Mouse (Mus musculus): ENCODE results near the gene Cdk13.

The Cdk13 gene

DNA sequence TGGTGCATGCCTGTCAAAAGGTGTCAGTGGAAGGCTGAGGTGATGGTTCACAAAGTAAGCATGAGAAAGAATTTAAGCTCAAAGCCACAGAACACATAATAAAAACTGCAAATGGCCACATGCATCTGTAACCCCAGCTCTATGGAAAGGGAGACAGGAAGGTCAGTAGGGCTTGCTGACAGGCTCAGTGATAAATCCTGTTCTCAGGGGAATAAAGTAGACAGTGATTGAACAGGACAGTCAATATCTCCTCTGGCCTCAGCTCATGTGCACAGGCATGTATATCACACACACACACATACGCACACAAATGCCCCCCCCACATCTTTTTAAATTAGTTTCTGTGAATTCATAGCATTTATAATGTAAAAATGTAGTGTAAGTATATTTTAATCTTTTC, 42.5 kb downstream of the Cdk13 start:
- DNase-seq (ENCODE audit: low spot score in 2 of 2): no peak

DNA sequence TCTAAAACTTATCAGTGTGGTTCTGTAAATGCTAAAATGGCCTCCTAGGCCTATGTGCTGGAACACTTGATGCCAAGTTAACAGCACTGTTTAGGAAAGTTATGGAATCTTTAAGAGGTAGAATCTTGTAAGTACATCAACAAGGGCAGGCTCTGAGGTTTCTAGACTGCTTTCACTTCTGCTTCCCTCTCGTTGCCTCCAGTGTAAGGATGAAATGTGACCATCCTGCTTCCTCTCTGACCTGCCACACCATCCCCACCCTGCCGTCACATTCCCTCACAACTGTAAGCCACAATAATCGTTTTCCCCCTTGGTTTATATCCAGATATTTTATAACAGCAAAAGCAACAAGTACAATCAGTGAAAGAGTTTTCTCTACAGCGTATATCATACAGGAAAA, 49.9 kb downstream of the Cdk13 start:
- no peak for DNase-seq (ENCODE audit: low spot score in 2 of 2)

DNA sequence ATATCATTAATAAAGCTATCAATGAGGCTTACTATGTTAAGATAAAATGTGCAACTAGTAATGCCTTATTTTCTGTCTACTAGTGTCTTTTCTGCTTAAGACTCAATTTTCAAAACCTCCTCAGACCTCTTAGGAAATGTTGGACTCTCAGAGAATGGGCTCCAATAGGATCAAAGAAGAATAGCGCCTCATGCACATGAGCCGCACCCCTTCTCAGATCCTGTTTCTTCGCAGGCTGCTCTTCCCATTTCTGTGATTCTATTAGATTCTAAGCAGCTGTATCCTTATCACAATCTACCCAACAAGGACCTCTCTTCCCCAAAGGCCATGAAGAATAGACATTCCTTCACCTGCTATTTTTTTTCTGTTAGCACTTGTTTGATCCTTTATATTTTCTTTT, 76.1 kb downstream of the Cdk13 start:
- DNase-seq (ENCODE audit: low spot score in 2 of 2): no peak

DNA sequence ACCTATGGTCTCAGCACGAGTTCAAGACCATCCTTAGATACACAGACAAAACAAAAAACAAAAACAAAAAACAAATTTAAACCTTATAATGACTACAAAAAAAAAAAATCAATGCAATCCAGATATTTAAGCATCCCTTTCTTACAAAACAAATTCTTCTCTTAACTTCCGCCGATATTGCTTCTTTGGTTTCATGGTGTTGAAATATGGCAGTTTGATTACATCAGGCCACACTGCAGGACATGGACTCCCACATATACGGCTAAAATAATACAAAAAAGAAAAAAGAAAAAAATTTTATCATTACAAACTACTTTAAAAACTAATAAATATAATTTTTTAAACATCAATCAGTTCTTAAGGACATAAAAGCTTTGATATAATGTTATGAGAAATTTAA, 77.0 kb downstream of the Cdk13 start:
- no peak for DNase-seq (ENCODE audit: low spot score in 2 of 2)

DNA sequence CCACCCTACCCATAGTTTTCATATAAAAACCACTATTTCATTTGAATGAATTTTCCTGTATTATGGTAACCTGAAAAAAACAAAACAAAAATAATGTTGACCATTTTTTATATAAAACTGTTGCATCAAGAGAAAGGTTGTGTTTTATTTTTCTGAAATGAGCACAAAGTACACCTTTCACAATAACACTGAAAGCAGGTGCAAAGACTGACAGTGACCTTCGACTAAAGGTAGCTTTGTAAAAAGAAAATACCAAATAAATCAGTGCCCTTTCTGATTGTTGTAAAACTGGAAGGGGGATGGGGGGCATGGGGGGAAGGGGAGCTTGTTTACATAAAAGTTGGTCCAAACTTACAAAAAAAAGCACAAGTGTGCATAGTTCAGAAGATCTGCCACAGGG, 87.5 kb downstream of the Cdk13 start:
- no peak for DNase-seq (ENCODE audit: low spot score in 2 of 2)

DNA sequence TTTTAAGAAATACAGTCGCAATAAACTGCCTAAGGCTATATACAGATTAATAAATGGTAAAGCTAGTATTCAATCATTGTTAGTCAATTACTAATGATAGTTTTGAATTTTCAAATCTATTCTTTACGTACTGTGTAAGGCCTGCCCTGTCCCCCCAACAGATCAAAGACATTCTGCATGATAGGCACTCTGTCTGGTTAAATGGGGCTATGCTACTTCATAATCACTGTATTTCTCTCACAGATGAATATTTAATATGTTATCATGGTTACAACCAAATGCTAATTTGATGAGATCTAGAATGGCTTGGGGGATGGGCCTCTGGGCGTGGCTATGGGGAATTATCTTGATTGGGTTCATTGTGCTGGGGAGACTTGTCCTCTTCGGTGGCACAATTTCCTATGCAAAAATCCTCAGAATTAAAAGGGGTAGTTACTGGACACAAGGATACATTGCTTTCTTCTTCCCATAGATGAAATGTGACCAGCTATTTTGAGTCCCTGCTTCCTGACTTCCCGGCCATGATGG, 96.0 kb downstream of the Cdk13 start:
- DNase-seq (ENCODE audit: low spot score in 2 of 2): no peak

DNA sequence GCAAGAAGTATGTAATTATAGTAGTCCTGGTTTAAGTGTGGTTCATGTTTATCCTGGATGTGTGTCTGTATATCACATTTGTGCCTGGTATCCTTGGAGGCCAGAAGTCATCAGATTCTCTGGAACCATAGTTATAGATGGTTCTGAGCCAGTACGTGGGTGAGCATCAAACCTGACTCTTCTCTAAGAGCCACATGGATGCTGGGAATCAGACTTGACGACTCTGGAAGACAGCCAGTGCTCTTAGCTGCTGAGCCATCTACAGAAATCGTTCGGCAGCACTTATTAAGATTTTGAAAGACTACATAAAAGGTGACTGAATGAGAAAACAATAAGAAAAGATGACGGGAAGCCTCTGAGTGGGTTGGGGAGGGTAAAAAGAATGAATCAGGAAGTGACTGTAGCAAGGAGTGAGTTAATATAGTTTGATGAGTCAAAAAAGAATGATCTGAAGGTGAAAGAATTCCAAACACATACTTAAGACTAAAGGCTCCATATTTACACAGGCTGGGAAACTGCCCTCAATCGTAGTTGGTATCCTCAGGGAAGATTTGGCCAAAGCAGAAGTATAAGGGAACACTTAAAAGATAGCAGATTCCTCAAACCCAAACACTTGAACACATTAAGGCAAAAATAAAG, 99.6 kb downstream of the Cdk13 start:
- no peak for DNase-seq (ENCODE audit: low spot score in 2 of 2)

DNA sequence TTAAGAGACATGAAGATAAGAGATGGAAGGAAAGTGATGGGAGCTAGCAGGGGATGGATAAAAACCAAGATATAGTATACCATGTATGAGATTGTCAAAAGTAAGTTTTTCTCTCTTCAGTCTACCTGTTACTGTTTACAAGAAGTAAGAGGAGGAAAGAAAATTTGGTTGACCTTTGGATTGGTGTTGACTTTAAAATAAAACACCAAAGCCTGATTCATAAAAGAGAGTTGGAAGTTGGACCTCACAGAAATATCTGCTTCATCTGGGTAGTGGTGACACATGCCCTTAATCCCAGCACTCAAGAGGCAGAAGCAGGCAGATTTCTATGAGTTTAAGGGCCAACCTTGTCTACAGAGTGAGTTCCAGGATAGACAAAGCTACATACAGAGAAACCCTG, 102.6 kb downstream of the Cdk13 start:
- DNase-seq (ENCODE audit: low spot score in 2 of 2): no peak

DNA sequence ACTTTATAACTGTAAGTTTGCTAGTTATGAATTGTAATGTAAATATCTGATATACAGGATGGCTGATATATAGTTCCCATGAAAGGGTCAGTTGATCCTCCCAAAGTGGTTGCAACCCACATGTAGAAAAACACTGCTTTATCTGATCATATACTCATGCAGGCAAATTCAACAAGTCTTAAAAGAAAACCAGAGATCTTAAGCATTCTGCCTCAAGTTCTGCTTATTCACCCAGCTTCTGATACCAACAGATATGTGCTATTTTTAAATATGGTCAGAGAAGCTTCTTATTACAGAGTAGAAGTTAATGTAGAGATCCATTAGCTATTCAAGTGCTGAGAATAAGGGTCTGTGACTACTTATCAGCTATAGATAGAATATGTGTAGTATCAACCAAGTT, 103.6 kb downstream of the Cdk13 start:
- no peak for DNase-seq (ENCODE audit: low spot score in 2 of 2)

DNA sequence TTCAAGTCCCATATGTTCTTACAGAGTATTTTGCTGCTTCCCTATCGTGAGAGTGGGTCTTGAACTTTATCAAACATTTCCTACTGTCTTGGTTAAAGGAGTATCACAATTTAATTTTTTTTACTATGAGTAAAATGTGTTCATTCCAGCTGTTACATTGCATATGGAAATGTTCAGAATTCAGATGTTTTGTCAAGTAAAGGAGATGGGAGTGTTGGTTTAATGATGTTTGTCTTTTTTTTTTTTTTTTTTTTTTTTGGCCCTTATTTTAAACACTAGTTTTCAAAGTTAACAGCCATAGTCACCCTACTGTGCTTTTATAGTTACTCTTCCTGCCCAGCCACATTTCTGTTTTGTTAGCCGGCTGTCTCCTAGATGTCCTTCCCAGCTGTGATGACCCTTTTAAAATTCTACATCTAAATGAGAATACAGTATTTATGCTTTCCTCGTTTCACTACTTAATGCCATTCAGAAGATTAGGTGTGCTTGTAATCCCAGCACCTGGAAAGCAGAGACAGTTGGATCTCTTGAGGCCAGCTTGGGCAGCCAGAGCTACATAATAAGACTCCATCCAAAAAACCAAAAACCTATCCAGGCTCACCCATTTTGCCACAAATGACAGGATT, 104.7 kb downstream of the Cdk13 start:
- DNase-seq (ENCODE audit: low spot score in 2 of 2): no peak

DNA sequence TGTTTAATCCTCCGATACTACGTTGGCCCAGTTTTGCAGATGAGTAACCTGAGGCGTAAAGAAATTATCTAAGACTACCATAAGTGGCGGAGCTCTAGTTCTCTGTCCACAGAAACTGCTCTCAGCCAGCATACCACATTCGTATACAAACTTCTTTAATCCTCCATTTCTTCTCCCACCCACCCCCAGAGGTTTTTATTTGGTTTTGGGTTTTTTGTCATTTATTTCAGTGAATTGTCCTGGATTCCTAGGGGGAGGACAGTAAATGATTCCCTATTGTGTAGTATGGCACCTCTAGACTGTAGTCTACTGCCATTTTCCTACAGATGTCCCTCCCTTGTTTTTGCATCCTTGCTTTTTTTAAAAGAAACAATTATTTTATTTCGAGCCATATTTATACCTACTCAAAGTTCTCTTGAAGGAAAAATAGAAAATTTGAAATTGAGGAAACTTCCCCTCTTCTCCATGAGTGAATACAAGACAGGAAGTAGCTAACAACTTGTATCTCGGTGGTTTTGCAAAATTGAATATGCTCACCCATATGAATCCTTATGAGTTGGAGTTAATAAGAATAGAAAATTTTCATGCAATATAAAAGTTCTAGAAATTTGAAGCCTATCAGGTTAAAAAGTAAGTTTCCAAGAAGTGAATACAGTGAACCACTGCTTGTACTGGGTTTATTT, 108.9 kb downstream of the Cdk13 start:
- no peak for DNase-seq (ENCODE audit: low spot score in 2 of 2)

DNA sequence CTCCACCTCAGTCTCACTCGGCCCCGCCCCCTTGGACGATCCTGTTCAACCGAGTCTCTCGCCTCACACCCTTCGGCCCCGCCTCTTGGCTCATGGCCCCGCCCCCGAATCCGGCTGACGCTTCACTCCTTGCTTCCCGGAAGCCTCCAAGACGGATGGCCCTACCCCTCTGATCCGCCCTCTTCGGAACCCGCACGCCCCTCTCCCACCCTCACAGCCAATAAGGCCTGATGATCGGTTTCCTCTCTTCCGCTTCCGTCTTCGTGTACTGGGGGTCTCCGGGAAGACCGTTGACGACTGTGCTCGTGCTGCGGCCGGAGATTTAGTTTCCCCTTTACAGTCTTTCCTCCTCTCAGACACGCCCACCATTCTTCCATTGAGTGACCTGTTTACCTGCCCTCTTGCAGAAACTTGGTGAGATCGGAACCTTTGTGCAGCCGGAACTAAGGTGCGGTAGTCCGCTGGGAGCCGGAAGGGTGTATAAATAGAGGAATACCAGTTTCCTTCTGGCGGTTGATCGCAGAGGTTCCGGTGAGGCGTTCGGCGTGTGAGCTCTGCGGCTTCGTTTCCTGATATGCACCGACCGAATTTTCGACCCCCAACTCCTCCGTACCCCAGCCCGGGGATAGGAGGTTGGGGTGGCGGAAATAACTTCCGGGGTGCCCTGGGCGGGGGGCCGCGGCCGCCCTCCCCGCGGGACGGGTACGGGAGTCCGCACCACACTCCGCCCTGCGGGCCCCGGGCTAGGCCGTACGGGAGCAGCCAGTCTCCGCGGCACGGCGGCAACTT, 109.8 kb downstream of the Cdk13 start, which contains the start of the genes Mplkip and Sugct:
TSS of gene Mplkip (plus strand) at position 282 of the 789 bp plus-strand sequence.
TSS of gene Sugct (minus strand) at position 643 of the 789 bp plus-strand sequence.
- DNase-seq (ENCODE audit: low spot score in 2 of 2): peak; percentile 100

DNA sequence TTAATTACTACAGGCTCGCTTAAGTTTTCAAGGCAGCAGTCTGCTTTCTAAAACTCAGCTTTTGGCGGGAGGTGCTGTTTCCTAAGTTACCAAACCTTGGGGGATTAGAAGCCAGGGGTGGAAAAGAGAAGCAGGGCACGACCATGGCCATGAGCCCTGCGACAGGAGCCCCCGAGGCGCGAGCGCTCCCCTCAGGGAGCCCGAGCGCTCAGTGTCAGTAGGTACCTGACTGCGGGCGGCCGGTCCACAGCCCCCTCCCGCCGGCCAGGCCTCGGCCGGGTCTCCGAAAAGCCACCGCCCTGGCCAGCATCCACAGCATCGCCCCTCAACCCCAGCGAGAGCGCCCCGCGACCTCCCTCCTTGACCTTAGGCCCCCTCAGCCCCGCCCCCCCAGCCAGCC, 110.5 kb downstream of the Cdk13 start:
- DNase-seq (ENCODE audit: low spot score in 2 of 2): no peak

DNA sequence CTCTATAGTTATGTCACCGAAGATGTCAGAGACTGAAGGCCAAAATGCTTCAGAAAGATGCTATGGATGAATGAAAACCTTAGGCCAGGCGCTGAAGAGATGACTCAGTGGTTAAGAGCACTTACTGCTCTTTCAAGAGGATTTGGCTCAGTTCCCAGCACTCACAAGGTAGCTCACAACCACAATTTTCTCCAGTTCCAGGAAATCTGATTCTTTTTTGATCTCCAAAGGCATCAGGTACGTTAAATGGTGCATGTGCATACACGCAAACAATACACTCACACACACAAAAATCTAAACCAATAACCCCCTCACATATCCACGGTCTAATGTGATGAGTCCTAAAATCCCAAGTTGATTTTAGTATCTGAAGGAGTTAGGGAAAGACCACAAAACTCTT, 111.1 kb downstream of the Cdk13 start:
- DNase-seq (ENCODE audit: low spot score in 2 of 2): no peak

DNA sequence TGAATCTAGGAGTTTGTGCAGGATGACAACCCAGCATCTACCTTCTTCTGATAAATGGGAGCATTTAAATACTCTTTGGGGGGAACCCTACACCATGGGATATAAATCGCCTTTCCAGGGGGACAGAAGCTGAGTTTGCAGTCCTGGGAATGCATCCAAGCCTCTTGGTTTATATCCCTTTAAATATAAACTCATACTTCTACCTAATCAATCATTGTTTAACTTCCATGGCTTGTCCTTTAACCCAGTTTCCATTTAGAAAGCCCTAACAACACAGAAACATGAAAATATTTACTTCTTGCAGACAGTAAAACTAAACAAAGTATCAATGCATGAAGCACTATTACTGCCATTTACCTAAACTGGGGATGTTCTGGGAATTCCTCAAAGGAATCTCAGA, 113.5 kb downstream of the Cdk13 start:
- DNase-seq (ENCODE audit: low spot score in 2 of 2): no peak

DNA sequence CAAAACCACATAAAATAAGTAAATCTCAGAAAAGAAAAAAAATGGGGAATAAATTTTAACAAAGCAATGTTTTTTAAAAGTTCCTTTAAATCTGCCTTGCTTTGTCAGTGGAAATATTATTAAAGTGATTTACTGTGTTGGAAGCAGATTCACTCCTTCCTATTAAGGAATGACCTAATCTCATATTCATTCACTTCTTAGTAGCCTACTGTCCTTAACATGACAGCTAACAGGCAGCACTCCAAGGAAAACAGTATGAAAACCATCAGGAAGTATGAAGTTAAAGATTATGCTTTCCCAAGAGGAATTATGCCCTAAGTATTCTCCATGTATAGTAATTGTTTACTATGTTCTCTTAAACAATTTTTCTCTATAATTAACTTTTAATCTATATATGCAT, 114.2 kb downstream of the Cdk13 start:
- no peak for DNase-seq (ENCODE audit: low spot score in 2 of 2)

DNA sequence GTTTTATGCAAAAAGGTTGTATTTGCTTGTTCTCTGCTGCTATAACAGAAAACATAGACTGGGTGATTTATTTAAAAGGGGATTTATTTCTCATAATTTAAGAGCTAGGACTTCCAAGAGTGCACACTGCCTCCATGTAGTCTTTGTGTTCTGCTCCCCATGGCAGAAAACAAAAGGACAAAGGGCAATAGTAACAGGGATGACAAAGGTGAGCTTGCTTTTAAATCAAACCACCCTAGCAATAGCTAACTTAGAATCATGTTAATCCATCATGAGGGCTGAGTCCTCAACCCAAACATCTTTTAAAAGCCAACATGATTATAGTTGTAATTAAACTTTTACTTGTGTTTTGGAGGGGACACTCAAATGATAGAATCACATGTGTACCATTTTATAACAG, 115.4 kb downstream of the Cdk13 start:
- no peak for DNase-seq (ENCODE audit: low spot score in 2 of 2)

DNA sequence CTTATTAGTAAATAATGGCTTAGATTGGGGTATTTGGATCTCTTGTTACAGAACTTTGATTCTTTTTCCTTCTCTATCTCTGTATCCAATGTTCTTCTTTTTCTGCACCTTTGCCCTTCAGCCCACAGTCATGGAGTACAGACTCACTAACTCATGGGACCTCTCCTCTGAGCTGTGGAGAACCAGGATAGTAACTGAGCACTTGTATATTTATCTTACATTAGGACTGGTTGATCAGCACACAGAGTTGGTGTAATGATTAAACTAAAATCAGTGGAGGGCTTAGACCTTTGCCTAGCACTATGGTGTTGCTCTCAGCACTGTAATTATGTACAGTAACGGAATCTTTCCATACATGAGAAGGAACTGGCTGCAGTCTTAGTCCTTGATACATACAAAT, 133.8 kb downstream of the Cdk13 start:
- no peak for DNase-seq (ENCODE audit: low spot score in 2 of 2)

DNA sequence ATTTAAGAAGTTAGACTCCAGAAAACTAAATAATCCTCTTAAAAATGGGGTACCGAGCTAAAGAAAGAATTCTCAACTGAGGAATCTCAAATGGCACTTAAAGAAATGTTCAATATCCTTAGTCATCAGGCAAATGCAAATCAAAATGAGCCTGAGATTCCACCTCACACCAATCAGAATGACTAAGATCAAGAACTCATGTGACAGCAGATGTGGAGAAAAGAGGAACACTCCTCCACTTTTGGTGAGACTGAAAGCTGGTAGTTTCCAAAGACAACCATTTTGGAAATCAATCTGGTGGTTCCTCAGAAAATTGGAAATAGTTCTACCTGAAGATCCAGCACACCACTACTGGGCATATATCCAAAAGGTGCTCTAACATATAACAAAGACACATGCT, 137.5 kb downstream of the Cdk13 start:
- DNase-seq (ENCODE audit: low spot score in 2 of 2): no peak
